Mouse (Mus musculus) megakaryocyte, embryonic 14.5 days (primary cell): ENCODE results near the gene Gm20604.

Experiments used
- FLI1 ChIP-seq: IDR thresholded peaks from 2 replicates; pipeline ENCODE4 v1.6.1; 2012; ENCODE audit warnings: low read length, inconsistent platforms, mixed read lengths
- GATA1 ChIP-seq: IDR thresholded peaks from 3 replicates; pipeline ENCODE4 v1.6.1; 2012; ENCODE audit warnings: mixed read lengths, low read length, inconsistent platforms, borderline replicate concordance

DNA sequence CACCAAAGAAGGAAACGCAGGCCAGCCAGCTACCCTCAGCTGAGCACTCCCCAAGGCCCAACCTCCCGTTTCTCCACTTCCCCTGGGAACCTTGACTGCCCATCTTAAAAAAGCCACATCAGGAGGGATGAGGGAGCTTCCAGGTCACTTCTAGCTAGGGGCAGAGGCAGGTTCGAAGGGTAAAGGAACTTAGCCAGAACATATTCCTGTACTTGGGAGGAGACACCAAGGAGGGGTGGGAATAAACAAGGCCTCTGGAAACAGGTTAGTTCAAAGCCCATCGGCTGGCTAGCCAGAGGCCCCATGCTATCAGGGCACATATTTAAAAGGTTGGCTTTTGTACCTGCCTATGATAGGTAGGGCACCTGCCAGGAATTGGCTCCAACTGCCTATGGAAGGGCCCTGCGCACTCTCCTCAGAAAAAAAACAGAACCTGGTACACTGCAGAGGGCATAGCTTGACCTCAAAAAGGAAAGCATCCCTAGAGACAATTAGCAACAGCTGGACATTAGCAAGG, 56.7 kb downstream of the Gm20604 start:
- TF ChIP-seq GATA1 (no peak), FLI1 (no peak)
